Mouse (Mus musculus) embryonic stem cell, embryonic (primary cell): ENCODE measurements around the gene Prmt3.

Experiments
- CTCF ChIA-PET, 4 experiments: fragments of 300-600 bp in 2 of 4; fragments of 350-600 bp in 2 of 4; sonication (Branson Sonifier 250); formaldehyde crosslinking; loops; one replicate each; lab custom pipeline; 2022; ENCODE audit warnings: inconsistent platforms in 2 of 4; lab: Charles Lee
- POLR2A ChIA-PET, 4 experiments: fragments of 300-600 bp in 2 of 4; fragments of 350-600 bp in 2 of 4; sonication (Branson Sonifier 250); formaldehyde crosslinking; loops; one replicate each; lab custom pipeline; 2022; ENCODE audit warnings: antibody characterized with exemption in 4 of 4, inconsistent platforms in 1 of 4; lab: Charles Lee

Prmt3 gene

DNA sequence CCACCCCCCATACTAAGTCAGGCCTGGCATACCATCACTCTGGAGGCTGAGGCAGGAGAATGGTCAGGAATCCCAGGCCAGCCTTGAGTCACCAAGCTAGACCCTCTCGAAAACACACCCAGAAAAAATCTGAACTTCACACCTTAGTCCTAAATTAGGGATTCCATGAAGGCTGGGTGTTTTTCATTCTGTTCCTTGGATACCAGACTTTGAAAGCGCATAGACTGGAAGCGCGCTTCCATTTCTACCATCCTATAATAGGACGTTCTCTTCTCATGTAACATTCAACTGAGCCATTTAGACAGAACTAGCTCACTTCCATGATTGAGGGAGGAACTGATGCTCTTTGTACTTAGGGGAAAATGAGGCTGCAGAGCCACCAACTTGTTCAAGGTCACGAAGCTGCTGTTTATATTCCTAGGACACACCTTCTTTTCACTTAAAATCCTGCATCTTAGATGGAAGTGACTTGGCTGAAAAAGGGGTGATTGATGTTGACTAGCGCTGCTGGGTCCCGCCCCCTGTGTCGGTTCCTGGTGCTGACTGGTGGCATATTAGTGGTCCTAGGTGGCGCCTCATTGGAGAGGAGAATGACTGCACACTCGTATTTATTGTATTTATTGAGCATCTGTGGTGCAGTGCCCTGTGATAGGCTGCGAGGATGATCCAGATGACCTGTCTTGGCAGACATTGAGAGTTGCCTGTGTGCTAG lies 914 bp downstream of the Prmt3 start:
- ChIA-PET CTCF (interaction anchor here in 3 of 4 experiments (0.6 to 2.2 kb wide), 7 partner anchors 8 to 163 kb away, joined by 3 to 9 read pairs (median 4); no protein-coding TSS in a partner anchor), POLR2A (interaction anchor here in 3 of 4 experiments (0.6 to 14.5 kb wide), 25 partner anchors 8 to 173 kb away, joined by 3 to 186 read pairs (median 3); partner anchors contain the start of gene Htatip2 (in 1 of the 3))

DNA sequence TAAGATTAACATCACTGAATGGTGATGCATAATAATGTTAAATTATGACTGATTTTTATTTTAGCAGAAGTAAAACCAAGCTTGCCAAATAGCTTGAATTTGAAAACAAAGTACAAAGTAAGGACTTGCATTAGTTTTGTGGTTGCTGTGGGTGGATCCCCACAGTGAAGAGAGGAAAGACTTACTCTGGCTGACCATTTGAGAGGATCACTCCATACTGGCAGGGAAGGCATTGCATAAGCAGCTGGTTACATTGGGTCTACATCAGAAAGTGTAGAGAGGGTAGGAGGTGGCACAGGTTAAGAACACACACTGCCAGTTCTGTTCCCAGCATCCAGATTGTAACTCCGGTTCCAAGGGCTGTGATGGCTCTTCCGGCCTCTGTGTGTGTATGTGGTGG lies 4.9 kb downstream of the Prmt3 start:
- ChIA-PET POLR2A (interaction anchor here in 1 of 4 experiments (0.6 to 14.5 kb wide), 7 partner anchors 9 to 68 kb away, joined by 3 to 186 read pairs (median 4); no protein-coding TSS in a partner anchor), CTCF (interaction anchor here in 1 of 4 experiments (1.2 kb wide), 1 partner anchor 149 kb away, joined by 3 read pairs; no protein-coding TSS in a partner anchor)

- ChIA-PET CTCF (interaction anchor here in 1 of 4 experiments (2.1 kb wide), 1 partner anchor 138 kb away, joined by 8 read pairs; no protein-coding TSS in a partner anchor), POLR2A (interaction anchor here in 2 of 4 experiments (0.6 to 1.5 kb wide), 5 partner anchors 10 to 51 kb away, joined by 3 read pairs; no protein-coding TSS in a partner anchor)
These were observed 7.0 kb downstream of the Prmt3 start for GRCm38 (mm10) chr7:49785141-49785540.

- POLR2A ChIA-PET: interaction anchor here in 2 of 4 experiments (0.6 to 1.4 kb wide), 10 partner anchors 8 to 54 kb away, joined by 3 to 6 read pairs (median 3); partner anchors contain the start of gene Prmt3 (in 1 of the 2)
These were observed 8.7 kb downstream of the Prmt3 start for GRCm38 (mm10) chr7:49786618-49787382.

DNA sequence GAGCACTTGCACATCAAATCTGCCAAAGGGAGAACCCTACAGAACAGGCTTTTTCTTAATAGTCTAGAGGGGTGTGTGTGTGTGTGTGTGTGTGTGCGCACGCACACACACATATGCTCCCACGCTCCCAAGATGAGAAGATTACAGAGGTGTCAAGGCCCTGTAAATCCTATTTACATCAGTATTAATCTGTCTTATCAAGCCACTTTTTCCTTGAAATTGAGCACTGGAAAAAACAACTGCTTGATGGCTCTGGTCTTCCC lies 9.2 kb downstream of the Prmt3 start:
- CTCF ChIA-PET: interaction anchor here (0.6 to 2.1 kb wide), 18 partner anchors 8 to 302 kb away, joined by 3 to 8 read pairs (median 4); partner anchors contain the start of genes Htatip2 (in 1 of the 4) and Prmt3 (in 1 of the 4)
- POLR2A ChIA-PET: interaction anchor here in 2 of 4 experiments (0.6 to 1.3 kb wide), 4 partner anchors 9 to 49 kb away, joined by 3 to 5 read pairs (median 3); partner anchors contain the start of gene Prmt3 (in 1 of the 2)

More at GRCm38 (mm10) chr7:49786618-49787382, 8.7 kb downstream of the Prmt3 start:
- CTCF ChIA-PET: interaction anchor here (0.5 to 2.1 kb wide), 23 partner anchors 8 to 302 kb away, joined by 3 to 8 read pairs (median 3); partner anchors contain the start of genes Htatip2 (in 1 of the 4) and Prmt3 (in 1 of the 4)

DNA sequence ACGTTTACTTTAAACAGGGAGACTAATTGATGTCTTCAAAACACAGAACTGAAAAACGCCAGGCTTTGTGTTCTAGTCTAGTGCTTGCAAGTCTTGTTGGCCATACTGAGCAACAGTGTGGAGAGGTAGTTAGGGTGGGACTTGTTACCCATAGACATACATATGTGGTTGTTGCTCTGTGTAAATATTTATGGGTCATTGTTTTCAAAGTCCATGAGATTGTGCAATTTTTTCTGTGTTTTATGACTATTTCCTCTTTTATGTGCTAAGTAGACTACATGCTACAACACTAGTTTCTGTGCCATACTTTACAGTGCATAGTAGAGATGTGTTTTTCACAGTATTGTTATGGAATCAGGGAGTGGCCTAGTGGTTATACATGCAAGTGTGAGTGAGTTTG lies 16.2 kb downstream of the Prmt3 start:
- CTCF ChIA-PET: interaction anchor here in 2 of 4 experiments (0.7 to 1.3 kb wide), 2 partner anchors 8 to 41 kb away, joined by 3 to 4 read pairs; no protein-coding TSS in a partner anchor
- POLR2A ChIA-PET: interaction anchor here in 2 of 4 experiments (0.8 to 5.2 kb wide), 8 partner anchors 9 to 46 kb away, joined by 3 to 27 read pairs (median 3); no protein-coding TSS in a partner anchor

- CTCF ChIA-PET: no interaction called here
- POLR2A ChIA-PET: interaction anchor here in 1 of 4 experiments (1.0 to 5.2 kb wide), 2 partner anchors 10 to 25 kb away, joined by 3 to 27 read pairs; no protein-coding TSS in a partner anchor
These were observed 19.0 kb downstream of the Prmt3 start for GRCm38 (mm10) chr7:49797171-49797570.

DNA sequence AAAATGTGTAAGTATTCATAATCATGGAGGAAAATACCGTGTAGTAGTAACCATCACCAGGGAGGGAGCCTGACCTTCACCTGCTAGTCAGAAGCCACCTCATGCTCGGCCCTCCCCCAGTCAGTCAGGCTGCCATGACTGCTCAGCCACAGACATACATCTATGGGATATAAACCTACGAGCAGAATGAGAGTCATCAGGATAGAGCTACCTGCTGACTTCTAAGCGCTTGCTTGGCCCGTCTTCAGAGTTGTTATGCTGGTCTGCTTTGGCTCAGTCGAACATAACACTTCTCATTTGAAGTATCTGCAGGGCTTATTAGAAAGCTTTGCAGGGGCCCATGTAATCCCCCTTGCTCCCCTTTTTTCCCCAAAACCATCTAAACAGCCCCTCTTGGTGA lies 25.4 kb downstream of the Prmt3 start:
- ChIA-PET POLR2A (interaction anchor here in 2 of 4 experiments (1.1 kb wide), 2 partner anchors 17 to 22 kb away, joined by 3 read pairs; no protein-coding TSS in a partner anchor), CTCF (interaction anchor here in 1 of 4 experiments (0.9 kb wide), 1 partner anchor 17 kb away, joined by 3 read pairs; no protein-coding TSS in a partner anchor)

DNA sequence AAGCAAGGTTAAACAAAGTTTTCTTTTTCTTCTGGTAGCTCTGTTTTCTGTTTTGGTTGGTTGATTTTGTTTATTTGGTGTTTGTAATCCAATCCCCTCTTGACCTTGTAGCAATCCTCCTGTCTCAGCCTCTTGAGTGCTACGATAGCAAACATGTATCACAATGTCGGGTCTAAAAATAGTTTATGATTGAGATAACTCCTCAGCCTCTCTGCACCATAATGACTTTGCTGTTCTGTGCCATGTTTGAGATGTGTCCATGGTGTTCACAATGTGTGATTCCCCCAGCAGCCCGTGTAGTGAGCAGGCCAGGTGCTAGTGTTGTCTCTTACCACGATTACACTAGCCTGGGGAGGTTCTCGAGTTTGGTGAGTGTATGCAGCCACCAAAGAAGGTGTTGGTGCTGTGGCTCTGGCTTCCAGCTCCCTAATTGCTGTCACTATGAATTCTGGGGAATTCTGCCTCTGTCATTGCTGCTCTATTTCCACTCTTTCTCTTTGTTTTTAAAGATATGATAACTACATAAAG lies 26.6 kb downstream of the Prmt3 start:
- CTCF ChIA-PET: interaction anchor here in 2 of 4 experiments (0.6 to 1.5 kb wide), 2 partner anchors 9 to 23 kb away, joined by 3 to 4 read pairs; no protein-coding TSS in a partner anchor

GRCm38 (mm10) chr7:49805618-49806017 lies 27.5 kb downstream of the Prmt3 start:
- CTCF ChIA-PET: interaction anchor here in 2 of 4 experiments (0.6 to 1.5 kb wide), 2 partner anchors 8 to 17 kb away, joined by 3 to 4 read pairs; no protein-coding TSS in a partner anchor
- POLR2A ChIA-PET: interaction anchor here in 2 of 4 experiments (1.0 to 5.6 kb wide), 7 partner anchors 9 to 42 kb away, joined by 3 to 27 read pairs (median 4); partner anchors contain the start of gene Prmt3 (in 1 of the 2)

More for the DNA sequence above, 26.6 kb downstream of the Prmt3 start:
- POLR2A ChIA-PET: interaction anchor here in 1 of 4 experiments (0.6 to 5.6 kb wide), 3 partner anchors 8 to 24 kb away, joined by 3 to 27 read pairs (median 7); no protein-coding TSS in a partner anchor

- ChIA-PET CTCF (interaction anchor here in 1 of 4 experiments (1.6 to 2.0 kb wide), 2 partner anchors 20 to 191 kb away, joined by 6 to 10 read pairs; no protein-coding TSS in a partner anchor), POLR2A (interaction anchor here in 2 of 4 experiments (0.9 to 5.6 kb wide), 6 partner anchors 10 to 34 kb away, joined by 3 to 27 read pairs (median 4); no protein-coding TSS in a partner anchor)
These were observed 29.0 kb downstream of the Prmt3 start for GRCm38 (mm10) chr7:49807093-49807682.

GRCm38 (mm10) chr7:49807846-49808622 lies 29.9 kb downstream of the Prmt3 start:
- CTCF ChIA-PET: interaction anchor here in 1 of 4 experiments (1.6 to 2.0 kb wide), 2 partner anchors 21 to 192 kb away, joined by 6 to 10 read pairs; no protein-coding TSS in a partner anchor

DNA sequence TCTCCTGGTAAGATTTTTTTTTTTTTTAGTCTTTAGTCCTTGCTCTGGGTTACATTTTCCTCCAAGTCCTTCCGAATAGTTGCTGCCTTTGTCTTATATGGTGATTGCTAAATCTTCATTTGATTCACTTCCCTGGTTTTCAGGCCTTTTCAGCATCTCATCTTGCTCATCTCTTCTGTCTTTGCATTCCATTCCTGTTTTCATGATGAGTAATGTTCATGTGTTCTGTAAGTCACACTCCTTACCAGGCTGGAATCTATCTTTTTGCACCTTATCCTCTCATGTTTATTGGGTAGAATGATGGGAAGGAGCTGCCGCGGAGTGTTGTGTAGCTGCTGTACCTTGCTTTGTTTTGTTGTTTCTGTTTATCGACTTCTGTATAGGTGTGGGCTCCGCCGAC lies 31.0 kb downstream of the Prmt3 start:
- CTCF ChIA-PET: interaction anchor here in 2 of 4 experiments (0.7 to 1.0 kb wide), 2 partner anchors 22 to 61 kb away, joined by 3 read pairs; no protein-coding TSS in a partner anchor

More at GRCm38 (mm10) chr7:49807846-49808622, 29.9 kb downstream of the Prmt3 start:
- POLR2A ChIA-PET: interaction anchor here in 2 of 4 experiments (0.9 to 5.6 kb wide), 7 partner anchors 11 to 35 kb away, joined by 3 to 27 read pairs (median 5); no protein-coding TSS in a partner anchor

GRCm38 (mm10) chr7:49809562-49809961 lies 31.4 kb downstream of the Prmt3 start:
- ChIA-PET POLR2A (interaction anchor here in 2 of 4 experiments (0.6 to 5.6 kb wide), 5 partner anchors 13 to 127 kb away, joined by 3 to 27 read pairs (median 3); no protein-coding TSS in a partner anchor), CTCF (interaction anchor here in 2 of 4 experiments (0.7 to 1.0 kb wide), 2 partner anchors 22 to 60 kb away, joined by 3 read pairs; no protein-coding TSS in a partner anchor)

More for the DNA sequence above, 31.0 kb downstream of the Prmt3 start:
- POLR2A ChIA-PET: interaction anchor here in 2 of 4 experiments (1.4 to 5.6 kb wide), 3 partner anchors 12 to 30 kb away, joined by 3 to 27 read pairs (median 6); no protein-coding TSS in a partner anchor

- ChIA-PET CTCF (no interaction called here), POLR2A (interaction anchor here in 1 of 4 experiments (1.0 kb wide), 1 partner anchor 20 kb away, joined by 3 read pairs; no protein-coding TSS in a partner anchor)
These were observed 33.2 kb downstream of the Prmt3 start for GRCm38 (mm10) chr7:49811346-49811745.
